Mouse (Mus musculus) macrophage (primary cell): ENCODE measurements around the gene Pld1. TPM values are rescaled to one million over a fixed set of nuclear protein-coding genes. Genes with fewer than 3 reads are reported as not detected.
A peak's percentile ranks its signal among the peaks of the same experiment; 100 is the strongest.

Experiments
- H3K27ac ChIP-seq: fragments of 350-480 bp; formaldehyde crosslinking; 2 replicates; pipeline ENCODE4 v1.9.0; 2021
- H3K36me3 ChIP-seq: fragments of 350-480 bp; formaldehyde crosslinking; 2 replicates; pipeline ENCODE4 v1.9.0; 2021; ENCODE audit errors: inconsistent target
- H3K4me3 ChIP-seq: fragments of 350-480 bp; formaldehyde crosslinking; 2 replicates; pipeline ENCODE4 v1.9.0; 2021; ENCODE audit errors: inconsistent target
- H3K79me2 ChIP-seq: fragments of 350-480 bp; formaldehyde crosslinking; 2 replicates; pipeline ENCODE4 v1.9.0; 2021; ENCODE audit errors: inconsistent target
- WGBS: methylation state at CpG from one replicate; pipeline ENCODE4 v1.1.7; 2026; ENCODE audit warnings: inconsistent platforms; ENCODE audit not compliant: missing documents; 5-methylcytosine and 5-hydroxymethylcytosine counted together
- polyA plus RNA-seq: library from polyadenylated mRNA; stranded (reverse); fragments of 250-400 nt; gene quantifications from 3 replicates; pipeline ENCODE4 v1.2.4, GENCODE M21; 2018; ENCODE audit warnings: inconsistent platforms

Pld1 gene
- polyA plus RNA-seq, 1 experiment from 2014 or later: 7.6 TPM

DNA sequence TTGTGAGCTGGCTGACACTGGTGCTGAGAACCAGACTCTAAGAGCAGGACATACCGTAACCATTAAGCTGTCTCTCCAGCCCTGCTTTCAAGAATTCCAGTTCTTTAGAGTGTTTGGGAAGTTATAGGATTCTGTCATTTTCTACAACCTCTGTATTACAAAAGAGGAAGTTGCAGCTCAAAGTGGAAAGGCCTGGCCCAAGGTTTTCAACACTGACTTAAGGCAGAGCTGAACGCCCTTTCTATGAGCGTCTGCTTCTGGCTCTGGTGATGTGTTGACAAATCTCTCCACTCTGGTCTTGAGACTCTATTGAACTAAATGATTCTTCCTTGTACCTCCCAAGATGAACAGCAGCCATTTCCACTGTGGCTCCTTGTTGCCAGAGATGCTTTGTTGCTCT, 22.7 kb downstream of the Pld1 start:
- Histone ChIP-seq H3K79me2 (no peaks in the 10 kb centered on the region), H3K36me3 (no peaks in the 10 kb centered on the region), H3K27ac (no peak overlapping the region), H3K4me3 (no peak overlapping the region)
- WGBS: 52% methylated on average over 3 of the region's 3 CpGs

GRCm38 (mm10) chr3:27963795-27964201, 25.3 kb downstream of the Pld1 start:
- 92% methylated on average over 6 of the region's 6 CpGs for WGBS
- Histone ChIP-seq H3K79me2 (no peaks in the 10 kb centered on the region), H3K36me3 (no peaks in the 10 kb centered on the region), H3K27ac (no peak overlapping the region), H3K4me3 (no peak overlapping the region)

DNA sequence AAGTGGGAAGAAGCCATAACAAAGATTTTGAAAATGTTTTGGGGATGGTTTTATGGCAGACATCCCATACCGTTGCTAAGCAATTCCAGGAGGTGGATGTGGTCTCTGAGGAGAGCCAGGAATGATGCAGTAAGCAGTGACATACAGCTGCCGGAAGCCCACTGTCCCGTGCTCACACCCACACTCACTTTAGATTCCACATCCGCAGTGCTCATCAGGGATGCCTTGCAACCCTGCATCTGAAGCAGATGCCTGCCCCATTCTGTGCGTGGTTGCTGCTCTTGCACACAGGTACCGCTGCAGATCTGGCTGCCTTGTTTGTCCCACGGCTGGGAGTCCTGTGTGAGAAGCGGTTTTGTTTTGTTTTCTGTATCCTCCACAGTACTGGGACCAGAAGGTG, 30.2 kb downstream of the Pld1 start:
- Histone ChIP-seq H3K79me2 (no peaks in the 10 kb centered on the region), H3K27ac (no peak overlapping the region), H3K4me3 (no peak overlapping the region), H3K36me3 (no peaks in the 10 kb centered on the region)
- 93% methylated on average over 8 of the region's 8 CpGs for WGBS

GRCm38 (mm10) chr3:27973936-27974335, 35.4 kb downstream of the Pld1 start:
- H3K4me3 ChIP-seq: no peak overlapping the region
- no peaks in the 10 kb centered on the region for H3K36me3 ChIP-seq
- 97% methylated on average over 7 of the region's 7 CpGs for WGBS
- no peaks in the 10 kb centered on the region for H3K79me2 ChIP-seq
- no peak overlapping the region for H3K27ac ChIP-seq

GRCm38 (mm10) chr3:27974981-27975380, 36.5 kb downstream of the Pld1 start:
- no peak overlapping the region for H3K27ac ChIP-seq
- no peaks in the 10 kb centered on the region for H3K36me3 ChIP-seq
- H3K4me3 ChIP-seq: no peak overlapping the region
- H3K79me2 ChIP-seq: no peaks in the 10 kb centered on the region
- WGBS: 94% methylated on average over 3 of the region's 3 CpGs

DNA sequence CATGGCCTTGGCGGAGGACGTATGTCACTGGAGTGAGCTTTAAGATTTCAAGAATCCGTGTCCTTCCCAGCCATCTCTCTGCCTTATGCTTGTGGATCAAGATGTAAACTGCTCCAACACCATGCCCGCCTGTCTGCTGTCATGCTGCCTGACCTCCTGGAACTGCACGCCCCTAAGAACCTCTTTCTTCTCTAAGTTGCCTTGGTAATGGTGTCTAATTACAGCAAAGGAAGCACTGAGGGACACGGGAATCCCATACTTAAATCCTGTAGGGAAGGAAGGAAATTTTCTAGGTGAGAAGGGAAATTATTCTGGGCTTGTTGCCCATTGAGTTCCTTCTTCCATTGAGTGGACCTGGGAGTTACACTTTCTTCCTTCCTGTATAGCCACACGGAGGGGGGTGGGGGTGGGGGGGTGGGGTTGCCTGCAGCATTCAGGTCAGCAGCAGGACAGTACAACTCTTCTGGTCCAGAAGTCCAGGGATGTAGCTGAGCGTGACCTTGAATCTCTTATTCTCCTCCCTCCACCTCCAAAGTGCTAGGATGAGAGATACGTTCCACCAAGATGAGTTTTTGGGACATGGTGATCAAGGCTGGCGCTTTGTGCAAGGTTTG, 38.5 kb downstream of the Pld1 start:
- Histone ChIP-seq H3K36me3 (no peaks in the 10 kb centered on the region), H3K79me2 (no peaks in the 10 kb centered on the region), H3K27ac (no peak overlapping the region), H3K4me3 (no peak overlapping the region)
- WGBS: 84% methylated on average over 9 of the region's 10 CpGs

- Histone ChIP-seq H3K36me3 (no peaks in the 10 kb centered on the region), H3K79me2 (no peaks in the 10 kb centered on the region), H3K27ac (no peak overlapping the region), H3K4me3 (no peak overlapping the region)
- WGBS: 86% methylated on average over 9 of the region's 9 CpGs
These were observed 39.7 kb downstream of the Pld1 start for GRCm38 (mm10) chr3:27978030-27978723.

- no peak overlapping the region for H3K4me3 ChIP-seq
- H3K27ac ChIP-seq: no peak overlapping the region
- H3K79me2 ChIP-seq: peaks cover 17% of the 10 kb centered on the region; the same call in 1 of the 2 replicates
- H3K36me3 ChIP-seq: no peaks in the 10 kb centered on the region
- 88% methylated on average over 4 of the region's 4 CpGs for WGBS
These were observed 43.1 kb downstream of the Pld1 start for GRCm38 (mm10) chr3:27981591-27981990.

- Histone ChIP-seq H3K27ac (no peak overlapping the region), H3K79me2 (peaks cover 17% of the 10 kb centered on the region; the same call in 1 of the 2 replicates), H3K4me3 (no peak overlapping the region), H3K36me3 (no peaks in the 10 kb centered on the region)
- WGBS: 69% methylated on average over 7 of the region's 7 CpGs
These were observed 44.0 kb downstream of the Pld1 start for GRCm38 (mm10) chr3:27982436-27983017.

DNA sequence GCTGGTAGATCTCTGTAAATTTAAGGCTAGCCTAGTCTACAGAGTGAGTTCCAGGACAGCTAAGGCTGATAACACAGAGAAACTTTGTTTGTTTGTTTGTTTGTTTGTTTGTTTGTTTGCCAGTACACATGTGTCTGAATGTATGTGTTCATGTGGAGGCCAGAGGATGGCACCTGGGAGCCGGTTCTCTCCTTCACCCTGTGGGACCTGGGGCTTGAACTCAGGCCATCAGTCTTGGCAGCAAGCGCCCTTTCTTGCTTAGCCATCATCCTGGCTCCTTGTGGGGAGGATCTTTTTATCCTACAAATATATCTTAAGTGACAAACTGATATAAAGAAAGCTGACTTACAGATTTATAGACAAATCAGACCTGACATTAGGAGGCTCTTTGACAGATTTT, 44.8 kb downstream of the Pld1 start:
- Histone ChIP-seq H3K79me2 (peaks cover 17% of the 10 kb centered on the region; the same call in 1 of the 2 replicates), H3K4me3 (no peak overlapping the region), H3K27ac (no peak overlapping the region), H3K36me3 (no peaks in the 10 kb centered on the region)
- WGBS: 95% methylated on average over 2 of the region's 2 CpGs

- WGBS: 1% methylated on average over 13 of the region's 14 CpGs
- peak overlapping the region; percentile 50 for H3K4me3 ChIP-seq
- H3K27ac ChIP-seq: peak overlapping the region; percentile 43
- H3K79me2 ChIP-seq: peaks cover 17% of the 10 kb centered on the region; the same call in 1 of the 2 replicates
- H3K36me3 ChIP-seq: no peaks in the 10 kb centered on the region
These were observed 45.6 kb downstream of the Pld1 start for GRCm38 (mm10) chr3:27983935-27984577.

DNA sequence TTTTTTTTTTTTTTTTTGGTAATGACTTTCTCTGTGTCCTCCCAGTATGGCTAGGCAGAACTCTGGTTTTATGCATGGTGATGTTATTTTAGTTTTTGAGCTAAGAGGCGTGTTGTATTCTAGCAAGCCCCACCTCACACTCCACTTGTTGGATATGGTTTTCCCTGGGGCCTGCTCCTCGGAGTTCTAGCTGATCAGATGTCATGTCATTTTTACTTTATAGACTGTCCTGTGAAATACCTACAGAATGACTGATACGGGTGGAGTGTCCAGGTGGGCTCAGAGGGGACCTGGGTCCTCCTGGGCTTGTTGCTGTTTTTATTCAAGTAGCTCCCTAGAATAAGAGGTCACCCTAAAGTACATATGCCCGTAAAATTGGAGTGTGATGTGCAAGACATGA, 46.1 kb downstream of the Pld1 start:
- no peaks in the 10 kb centered on the region for H3K36me3 ChIP-seq
- no peak overlapping the region for H3K27ac ChIP-seq
- peaks cover 17% of the 10 kb centered on the region; the same call in 1 of the 2 replicates for H3K79me2 ChIP-seq
- peak overlapping the region; percentile 50 for H3K4me3 ChIP-seq
- WGBS: 55% methylated on average over 4 of the region's 4 CpGs

GRCm38 (mm10) chr3:27985344-27985743, 46.8 kb downstream of the Pld1 start:
- Histone ChIP-seq H3K4me3 (no peak overlapping the region), H3K27ac (no peak overlapping the region), H3K79me2 (peaks cover 17% of the 10 kb centered on the region; the same call in 1 of the 2 replicates), H3K36me3 (no peaks in the 10 kb centered on the region)
- WGBS: 95% methylated on average over 5 of the region's 5 CpGs

- H3K4me3 ChIP-seq: no peak overlapping the region
- H3K36me3 ChIP-seq: no peaks in the 10 kb centered on the region
- 92% methylated on average over 8 of the region's 8 CpGs for WGBS
- no peak overlapping the region for H3K27ac ChIP-seq
- peaks cover 17% of the 10 kb centered on the region; the same call in 1 of the 2 replicates for H3K79me2 ChIP-seq
These were observed 49.5 kb downstream of the Pld1 start for GRCm38 (mm10) chr3:27987891-27988536.
